ENCODE assay signal across 11 mouse cellular contexts in genomic region chr12:79907583-79907982, GRCm38 (mm10).
A peak's percentile ranks its signal among the peaks of the same experiment; 100 is the strongest.
DNase-seq lines count a peak whose midpoint lies in the region; ATAC-seq lines count a peak whose summit lies in the region.
"Had no signal": no experiment of that assay in that cellular context is flagged by ENCODE, and none has a peak within 500 bp of the region (broad histone marks: within the 10 kb centered on the region; RNA-seq: fewer than 3 reads in every experiment).

No protein-coding gene starts in this region.

- WGBS in heart, embryonic 11.5 days (ENCODE audit: insufficient replicate concordance), result 73% methylated on average over 5 of the region's 5 CpGs
- 86% methylated on average over 5 of the region's 5 CpGs for WGBS in embryonic facial prominence, embryonic 10.5 days
- 50% methylated on average over 5 of the region's 5 CpGs for WGBS in limb, embryonic 12.5 days

- H3K9me3 ChIP-seq in heart, embryonic 11.5 days (replicated peaks; ENCODE audit: control insufficient read depth, low read length), result no peaks in the 10 kb centered on the region
- no peaks in the 10 kb centered on the region for H3K9me3 ChIP-seq in embryonic facial prominence, embryonic 10.5 days
- H3K9me3 ChIP-seq in limb, embryonic 12.5 days, result no peaks in the 10 kb centered on the region
- H3K9me3 ChIP-seq: neural tube, embryonic 12.5 days had no signal

- H3K4me2 ChIP-seq in heart, embryonic 11.5 days, result no peak overlapping the region
- no peak overlapping the region for H3K4me2 ChIP-seq in limb, embryonic 12.5 days
- H3K4me2 ChIP-seq: neural tube, embryonic 12.5 days had no signal

- no peaks in the 10 kb centered on the region for H3K36me3 ChIP-seq in heart, embryonic 11.5 days (ENCODE audit: control insufficient read depth, insufficient read depth, low read length)
- no peaks in the 10 kb centered on the region for H3K36me3 ChIP-seq in embryonic facial prominence, embryonic 10.5 days (replicated peaks)
- no peaks in the 10 kb centered on the region for H3K36me3 ChIP-seq in limb, embryonic 12.5 days
- H3K36me3 ChIP-seq: neural tube, embryonic 12.5 days had no signal

- H3K4me1 ChIP-seq in heart, embryonic 11.5 days (ENCODE audit: control insufficient read depth, insufficient read depth, low read length), result peaks cover 53% of the 10 kb centered on the region
- peaks cover 67% of the 10 kb centered on the region for H3K4me1 ChIP-seq in embryonic facial prominence, embryonic 10.5 days
- H3K4me1 ChIP-seq in limb, embryonic 12.5 days (replicated peaks), result peaks cover 55% of the 10 kb centered on the region

- no peaks in the 10 kb centered on the region for H3K27me3 ChIP-seq in heart, embryonic 11.5 days (ENCODE audit: control insufficient read depth, insufficient read depth, low read length)
- H3K27me3 ChIP-seq in embryonic facial prominence, embryonic 10.5 days (replicated peaks; ENCODE audit: low read depth, poor library complexity, severe bottlenecking), result no peaks in the 10 kb centered on the region
- no peaks in the 10 kb centered on the region for H3K27me3 ChIP-seq in limb, embryonic 12.5 days
- H3K27me3 ChIP-seq: CH12.LX; neural tube, embryonic 12.5 days had no signal

- no peak overlapping the region for H3K9ac ChIP-seq in heart, embryonic 11.5 days (ENCODE audit: low read depth, low read length)
- no peak overlapping the region for H3K9ac ChIP-seq in limb, embryonic 12.5 days (replicated peaks)
- H3K9ac ChIP-seq: neural tube, embryonic 12.5 days had no signal

- ATAC-seq in heart, embryonic 11.5 days (replicated peaks; ENCODE audit: insufficient number of reproducible peaks, low FRiP score, low TSS enrichment), result no peak
- ATAC-seq in limb, embryonic 12.5 days (ENCODE audit: insufficient number of reproducible peaks, insufficient read depth, low FRiP score, low TSS enrichment, low read depth), result no peak

- no peak overlapping the region; the same call in 1 of the 2 replicates for H3K27ac ChIP-seq in heart, embryonic 11.5 days (ENCODE audit: low read depth, low read length)
- peak overlapping the region; percentile 55; the same call in 1 of the 2 replicates for H3K27ac ChIP-seq in embryonic facial prominence, embryonic 10.5 days (replicated peaks)
- H3K27ac ChIP-seq in limb, embryonic 12.5 days, result peak overlapping the region; percentile 90; the same call in 1 of the 2 replicates
- H3K27ac ChIP-seq: neural tube, embryonic 12.5 days had no signal

- peak; percentile 64 to 66 for DNase-seq in heart, adult 18-20 months
- peak; percentile 61 for DNase-seq in 3134 (ENCODE audit: extremely low read depth, insufficient read length, low spot score)
- no peak for DNase-seq in embryonic facial prominence, embryonic 10.5 days (ENCODE audit: low spot score)
- no peak for DNase-seq in right cerebral cortex, postnatal 36 days (ENCODE audit: low spot score in 2 of 2)
- DNase-seq in layer of hippocampus, postnatal 14 days (ENCODE audit: low spot score in 2 of 2), result no peak
- DNase-seq in spleen, adult 18-20 months, result no peak
- DNase-seq: cerebellum, adult 18-20 months had no signal

- H3K4me3 ChIP-seq in heart, embryonic 11.5 days (ENCODE audit: low read depth, low read length), result no peak overlapping the region
- no peak overlapping the region for H3K4me3 ChIP-seq in embryonic facial prominence, embryonic 10.5 days
- H3K4me3 ChIP-seq in limb, embryonic 12.5 days (replicated peaks), result no peak overlapping the region
- H3K4me3 ChIP-seq: neural tube, embryonic 12.5 days had no signal

Comparison
In these comparisons a context has a peak if more than half of its experiments do, and no peak if none do; other contexts are left out.
1. DNase-seq: peak in heart, adult 18-20 months (2 of 2) and 3134 (single experiment); none in embryonic facial prominence, embryonic 10.5 days (single experiment), right cerebral cortex, postnatal 36 days (0 of 2), layer of hippocampus, postnatal 14 days (0 of 2) and spleen, adult 18-20 months (0 of 2).